Mouse (Mus musculus) intestine, embryonic 15.5 days (tissue): ENCODE data around the gene Grm1. TPM values are rescaled to one million over a fixed set of nuclear protein-coding genes. Genes with fewer than 3 reads are reported as not detected.

Experiments used
- ATAC-seq: fragments of 200-750 bp; cut with Nextera tagmentation; 2 replicates; pipeline ENCODE4 v1.8.0; 2017; ENCODE audit warnings: moderate TSS enrichment, moderate library complexity
- H3K27ac ChIP-seq: fragments of 300-500 bp; sonication (generic); 2 replicates; pipeline ENCODE4 v1.5.1; 2015; ENCODE audit warnings: mild to moderate bottlenecking, inconsistent platforms
- H3K27me3 ChIP-seq: fragments of 300-500 bp; sonication (generic); replicated peaks from 2 replicates; pipeline ENCODE4 v1.6.1; 2015; ENCODE audit warnings: inconsistent platforms
- H3K36me3 ChIP-seq: fragments of 300-500 bp; sonication (generic); 2 replicates; pipeline ENCODE4 v1.6.1; 2015; ENCODE audit warnings: inconsistent platforms
- H3K4me1 ChIP-seq: fragments of 300-500 bp; sonication (generic); replicated peaks from 2 replicates; pipeline ENCODE4 v1.6.1; 2015; ENCODE audit warnings: inconsistent platforms
- H3K4me2 ChIP-seq: fragments of 300-500 bp; sonication (generic); replicated peaks from 2 replicates; pipeline ENCODE4 v1.6.1; 2015; ENCODE audit warnings: mild to moderate bottlenecking, inconsistent platforms
- H3K4me3 ChIP-seq: fragments of 300-500 bp; sonication (generic); replicated peaks from 2 replicates; pipeline ENCODE4 v1.5.1; 2015; ENCODE audit warnings: inconsistent platforms
- H3K9ac ChIP-seq: fragments of 300-500 bp; sonication (generic); 2 replicates; pipeline ENCODE4 v1.6.1; 2015; ENCODE audit warnings: inconsistent platforms
- H3K9me3 ChIP-seq: fragments of 300-500 bp; sonication (generic); 2 replicates; pipeline ENCODE4 v1.6.1; 2016; ENCODE audit warnings: inconsistent platforms
- WGBS: fragments of 180-500 bp; shearing (Covaris S2); methylation state at CpG from one replicate; pipeline ENCODE4 v1.1.7; 2015; 5-methylcytosine and 5-hydroxymethylcytosine counted together
- polyA plus RNA-seq: library from polyadenylated mRNA; unstranded; fragments of >200 nt; fragmentation: Nextera tagmentation; extraction: Ambion mirVana; gene quantifications from 2 replicates; pipeline ENCODE4 v1.2.1, GENCODE M21; 2015

The Grm1 gene
- polyA plus RNA-seq, 1 experiment from 2014 or later, result 0.04 TPM

- Histone ChIP-seq H3K9me3 (no peaks in the 10 kb centered on the region), H3K36me3 (no peaks in the 10 kb centered on the region), H3K27me3 (no peaks in the 10 kb centered on the region), H3K4me2 (no peak overlapping the region), H3K9ac (no peak overlapping the region), H3K4me3 (no peak overlapping the region), H3K4me1 (no peaks in the 10 kb centered on the region), H3K27ac (no peak overlapping the region)
- 95% methylated on average over 1 of the region's 1 CpGs for WGBS
- ATAC-seq, result no peak
Measured at GRCm38 (mm10) chr10:10795321-10795720, 286.8 kb downstream of the Grm1 start.

- no peak for ATAC-seq
- Histone ChIP-seq H3K4me1 (no peaks in the 10 kb centered on the region), H3K27ac (no peak overlapping the region), H3K9ac (no peak overlapping the region), H3K27me3 (no peaks in the 10 kb centered on the region), H3K4me2 (no peak overlapping the region), H3K9me3 (no peaks in the 10 kb centered on the region), H3K4me3 (no peak overlapping the region), H3K36me3 (no peaks in the 10 kb centered on the region)
- 68% methylated on average over 1 of the region's 1 CpGs for WGBS
Measured at GRCm38 (mm10) chr10:10790458-10790857, 291.7 kb downstream of the Grm1 start.

GRCm38 (mm10) chr10:10789967-10790366 is 292.2 kb downstream of the Grm1 start:
- Histone ChIP-seq H3K4me2 (no peak overlapping the region), H3K27me3 (no peaks in the 10 kb centered on the region), H3K4me1 (no peaks in the 10 kb centered on the region), H3K9ac (no peak overlapping the region), H3K27ac (no peak overlapping the region), H3K36me3 (no peaks in the 10 kb centered on the region), H3K9me3 (no peaks in the 10 kb centered on the region), H3K4me3 (no peak overlapping the region)
- no peak for ATAC-seq
- WGBS, result 81% methylated on average over 4 of the region's 4 CpGs

- Histone ChIP-seq H3K9ac (no peak overlapping the region), H3K27ac (no peak overlapping the region), H3K4me1 (no peaks in the 10 kb centered on the region), H3K36me3 (no peaks in the 10 kb centered on the region), H3K4me3 (no peak overlapping the region), H3K4me2 (no peak overlapping the region), H3K9me3 (no peaks in the 10 kb centered on the region), H3K27me3 (no peaks in the 10 kb centered on the region)
- 85% methylated on average over 6 of the region's 6 CpGs for WGBS
- ATAC-seq, result no peak
Measured at GRCm38 (mm10) chr10:10787906-10788416, 294.2 kb downstream of the Grm1 start.

GRCm38 (mm10) chr10:10785122-10785521 is 297.0 kb downstream of the Grm1 start:
- Histone ChIP-seq H3K4me2 (no peak overlapping the region), H3K9ac (no peak overlapping the region), H3K4me1 (no peaks in the 10 kb centered on the region), H3K4me3 (no peak overlapping the region), H3K27me3 (no peaks in the 10 kb centered on the region), H3K9me3 (no peaks in the 10 kb centered on the region), H3K27ac (no peak overlapping the region), H3K36me3 (no peaks in the 10 kb centered on the region)
- 51% methylated on average over 3 of the region's 3 CpGs for WGBS
- no peak for ATAC-seq

GRCm38 (mm10) chr10:10774827-10775226 is 307.3 kb downstream of the Grm1 start:
- Histone ChIP-seq H3K4me3 (no peak overlapping the region), H3K27ac (no peak overlapping the region), H3K9me3 (no peaks in the 10 kb centered on the region), H3K4me1 (no peaks in the 10 kb centered on the region), H3K9ac (no peak overlapping the region), H3K4me2 (no peak overlapping the region), H3K27me3 (no peaks in the 10 kb centered on the region), H3K36me3 (no peaks in the 10 kb centered on the region)
- 93% methylated on average over 1 of the region's 1 CpGs for WGBS
- no peak for ATAC-seq

GRCm38 (mm10) chr10:10763015-10763414 is 319.1 kb downstream of the Grm1 start:
- no peak for ATAC-seq
- H3K4me1 ChIP-seq, result no peaks in the 10 kb centered on the region
- H3K27ac ChIP-seq, result no peak overlapping the region
- H3K36me3 ChIP-seq, result no peaks in the 10 kb centered on the region
- H3K9ac ChIP-seq, result no peak overlapping the region
- H3K4me2 ChIP-seq, result no peak overlapping the region
- no peak overlapping the region for H3K4me3 ChIP-seq
- no peaks in the 10 kb centered on the region for H3K9me3 ChIP-seq
- 80% methylated on average over 4 of the region's 4 CpGs for WGBS
- no peaks in the 10 kb centered on the region for H3K27me3 ChIP-seq

- Histone ChIP-seq H3K9me3 (no peaks in the 10 kb centered on the region), H3K4me3 (no peak overlapping the region), H3K4me1 (no peaks in the 10 kb centered on the region), H3K36me3 (no peaks in the 10 kb centered on the region), H3K4me2 (no peak overlapping the region), H3K27me3 (no peaks in the 10 kb centered on the region), H3K9ac (no peak overlapping the region), H3K27ac (no peak overlapping the region)
- no peak for ATAC-seq
- 30% methylated on average over 1 of the region's 1 CpGs for WGBS
Measured at GRCm38 (mm10) chr10:10761274-10761673, 320.9 kb downstream of the Grm1 start.

GRCm38 (mm10) chr10:10760801-10761200 is 321.4 kb downstream of the Grm1 start:
- no peak overlapping the region for H3K4me2 ChIP-seq
- no peaks in the 10 kb centered on the region for H3K4me1 ChIP-seq
- WGBS, result 58% methylated on average over 2 of the region's 2 CpGs
- H3K36me3 ChIP-seq, result no peaks in the 10 kb centered on the region
- no peak overlapping the region for H3K4me3 ChIP-seq
- no peak for ATAC-seq
- no peaks in the 10 kb centered on the region for H3K9me3 ChIP-seq
- H3K27me3 ChIP-seq, result no peaks in the 10 kb centered on the region
- no peak overlapping the region for H3K27ac ChIP-seq
- H3K9ac ChIP-seq, result no peak overlapping the region

- Histone ChIP-seq H3K27me3 (no peaks in the 10 kb centered on the region), H3K4me3 (no peak overlapping the region), H3K9ac (no peak overlapping the region), H3K4me2 (no peak overlapping the region), H3K36me3 (no peaks in the 10 kb centered on the region), H3K9me3 (no peaks in the 10 kb centered on the region), H3K27ac (no peak overlapping the region), H3K4me1 (no peaks in the 10 kb centered on the region)
- no peak for ATAC-seq
- 88% methylated on average over 1 of the region's 1 CpGs for WGBS
Measured at GRCm38 (mm10) chr10:10751033-10751432, 331.1 kb downstream of the Grm1 start.

GRCm38 (mm10) chr10:10744097-10744496 is 338.1 kb downstream of the Grm1 start:
- no peak overlapping the region for H3K4me2 ChIP-seq
- no peak for ATAC-seq
- no peaks in the 10 kb centered on the region for H3K4me1 ChIP-seq
- H3K4me3 ChIP-seq, result no peak overlapping the region
- H3K9me3 ChIP-seq, result no peaks in the 10 kb centered on the region
- no peak overlapping the region for H3K9ac ChIP-seq
- no peaks in the 10 kb centered on the region for H3K27me3 ChIP-seq
- 62% methylated on average over 1 of the region's 1 CpGs for WGBS
- H3K27ac ChIP-seq, result no peak overlapping the region
- H3K36me3 ChIP-seq, result no peaks in the 10 kb centered on the region

GRCm38 (mm10) chr10:10742172-10742571 is 340.0 kb downstream of the Grm1 start:
- Histone ChIP-seq H3K4me3 (no peak overlapping the region), H3K9me3 (no peaks in the 10 kb centered on the region), H3K9ac (no peak overlapping the region), H3K4me1 (no peaks in the 10 kb centered on the region), H3K4me2 (no peak overlapping the region), H3K36me3 (no peaks in the 10 kb centered on the region), H3K27me3 (no peaks in the 10 kb centered on the region), H3K27ac (no peak overlapping the region)
- 89% methylated on average over 2 of the region's 2 CpGs for WGBS
- ATAC-seq, result no peak

GRCm38 (mm10) chr10:10741314-10741713 is 340.8 kb downstream of the Grm1 start:
- WGBS, result 91% methylated on average over 5 of the region's 5 CpGs
- no peaks in the 10 kb centered on the region for H3K36me3 ChIP-seq
- H3K27me3 ChIP-seq, result no peaks in the 10 kb centered on the region
- ATAC-seq, result no peak
- no peak overlapping the region for H3K4me2 ChIP-seq
- no peaks in the 10 kb centered on the region for H3K9me3 ChIP-seq
- no peak overlapping the region for H3K27ac ChIP-seq
- no peak overlapping the region for H3K4me3 ChIP-seq
- no peaks in the 10 kb centered on the region for H3K4me1 ChIP-seq
- no peak overlapping the region for H3K9ac ChIP-seq
